Mouse (Mus musculus): ENCODE data around the gene Ctdspl.

Gene Ctdspl

DNA sequence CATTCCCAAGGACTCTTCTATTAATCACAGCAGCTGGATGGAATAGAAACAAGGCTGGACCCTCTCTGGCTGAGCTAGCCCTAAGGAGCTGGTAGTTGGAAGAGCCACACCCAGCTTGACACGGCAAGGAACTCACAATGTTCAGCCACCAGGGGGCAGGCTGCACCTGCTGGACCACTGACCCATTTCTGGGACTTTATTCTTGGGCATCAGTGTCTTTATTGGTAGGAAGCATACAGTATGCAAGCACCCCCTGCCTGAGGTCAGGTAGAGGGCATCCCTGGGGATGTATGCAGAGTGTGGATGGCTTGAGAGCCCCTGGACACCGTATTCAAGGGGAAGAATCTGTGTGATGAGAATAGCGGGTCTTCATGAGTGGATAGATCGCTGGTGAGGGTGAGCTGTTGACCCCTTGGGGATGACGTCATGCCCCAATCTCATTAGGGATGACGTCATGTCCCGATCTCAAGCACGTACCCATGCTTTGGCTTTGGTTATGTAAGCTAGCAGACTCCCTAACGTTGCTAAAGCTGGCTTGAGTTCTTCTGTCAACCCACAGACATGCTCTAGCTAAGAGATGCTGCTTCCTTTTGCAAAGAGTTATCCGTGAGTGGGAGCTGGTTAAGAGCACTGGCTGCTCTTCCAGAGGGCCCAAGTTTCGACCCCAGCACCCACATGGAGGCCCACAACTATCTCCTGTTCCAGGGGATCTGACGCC is 5.3 kb upstream of the Ctdspl start:
- peak; percentile 80 for DNase-seq (ENCODE audit: low read depth, low spot score)

DNA sequence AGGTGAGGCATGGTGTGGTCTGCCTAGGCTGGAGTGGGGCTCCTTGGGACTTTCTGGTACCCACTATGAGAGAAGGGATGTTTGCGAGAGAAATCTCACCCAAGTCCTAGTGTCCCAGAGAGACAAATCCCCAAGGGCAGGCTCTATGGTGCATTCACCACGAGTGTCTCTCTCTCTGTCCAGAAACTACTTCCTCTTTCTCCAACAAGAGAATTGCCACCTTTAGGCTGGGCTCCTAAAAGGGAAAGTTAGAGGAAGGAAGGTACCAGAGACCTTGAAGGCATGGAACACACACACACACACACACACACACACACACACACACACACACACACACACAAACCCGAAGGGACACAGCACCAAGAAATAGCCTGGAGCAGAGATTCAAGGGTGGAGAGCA is 4.3 kb upstream of the Ctdspl start:
- DNase-seq (ENCODE audit: low read depth, low spot score), result no peak

DNA sequence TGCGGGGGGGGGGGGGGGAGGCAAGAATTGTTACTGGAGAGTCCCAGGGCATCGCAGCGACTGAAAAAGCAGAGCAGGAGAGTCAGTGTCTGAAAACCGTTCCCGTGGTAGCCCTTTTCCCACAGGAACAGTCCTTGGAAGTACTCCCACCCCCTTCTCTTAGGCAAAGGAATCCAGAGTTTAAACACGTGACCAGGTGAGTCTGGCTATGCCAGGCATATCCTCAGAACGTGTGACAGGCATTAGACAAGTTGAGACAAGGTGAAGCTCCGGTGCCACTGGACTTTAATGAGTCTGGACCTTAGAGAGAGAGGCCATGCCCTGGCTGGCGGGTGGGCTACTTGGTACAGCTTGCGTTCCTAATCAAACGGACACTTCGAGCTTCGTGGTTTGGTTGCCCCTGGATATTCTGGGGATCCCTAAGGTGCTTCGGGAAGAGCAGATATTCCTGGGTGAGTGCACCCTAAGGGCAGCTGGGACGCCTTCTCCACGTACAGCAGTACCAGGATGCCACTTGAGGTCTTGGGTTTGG is 1.6 kb upstream of the Ctdspl start:
- DNase-seq (ENCODE audit: low read depth, low spot score), result peak; percentile 50

DNA sequence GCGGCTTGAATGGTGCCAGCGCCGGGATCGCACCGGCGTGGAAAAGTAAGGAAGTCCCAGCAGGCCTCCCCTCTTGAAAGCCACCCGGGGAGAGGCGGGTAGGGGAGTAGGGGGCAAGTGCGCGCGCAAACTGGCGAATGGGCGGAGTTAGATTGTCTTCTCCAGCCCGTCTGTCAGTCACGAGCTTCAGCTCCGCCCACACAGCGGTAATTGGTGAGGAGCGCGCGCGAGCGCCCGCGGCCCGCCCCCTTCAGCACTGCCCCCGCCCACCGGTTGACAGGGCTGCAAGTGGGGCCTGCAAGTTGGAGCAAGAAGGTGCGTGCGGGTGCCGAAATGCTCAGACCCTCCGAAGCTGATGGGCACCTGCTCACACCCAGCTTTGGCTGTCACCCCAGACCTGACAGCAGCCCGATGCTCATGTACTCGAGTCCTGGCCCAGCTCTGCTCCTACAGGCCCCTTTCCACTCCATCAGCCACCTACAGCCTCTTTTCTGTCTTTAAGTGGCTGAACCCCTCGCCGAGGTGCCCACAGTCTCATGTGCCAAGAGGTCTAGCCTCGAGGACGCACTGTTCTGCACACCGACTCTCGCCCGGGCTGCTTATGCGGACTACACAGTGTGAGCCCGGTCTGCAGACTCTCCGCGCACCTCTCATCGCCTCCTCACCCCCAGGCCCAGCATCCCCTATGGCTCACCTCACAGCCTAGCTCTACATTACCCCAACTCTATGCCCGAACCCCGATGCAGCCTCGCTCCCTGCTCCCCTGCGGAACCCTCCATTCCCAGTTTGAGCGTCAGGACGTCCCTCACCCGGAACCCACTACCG is 755 bp upstream of the Ctdspl start:
- peak; percentile 96 for DNase-seq (ENCODE audit: low read depth, low spot score)

DNA sequence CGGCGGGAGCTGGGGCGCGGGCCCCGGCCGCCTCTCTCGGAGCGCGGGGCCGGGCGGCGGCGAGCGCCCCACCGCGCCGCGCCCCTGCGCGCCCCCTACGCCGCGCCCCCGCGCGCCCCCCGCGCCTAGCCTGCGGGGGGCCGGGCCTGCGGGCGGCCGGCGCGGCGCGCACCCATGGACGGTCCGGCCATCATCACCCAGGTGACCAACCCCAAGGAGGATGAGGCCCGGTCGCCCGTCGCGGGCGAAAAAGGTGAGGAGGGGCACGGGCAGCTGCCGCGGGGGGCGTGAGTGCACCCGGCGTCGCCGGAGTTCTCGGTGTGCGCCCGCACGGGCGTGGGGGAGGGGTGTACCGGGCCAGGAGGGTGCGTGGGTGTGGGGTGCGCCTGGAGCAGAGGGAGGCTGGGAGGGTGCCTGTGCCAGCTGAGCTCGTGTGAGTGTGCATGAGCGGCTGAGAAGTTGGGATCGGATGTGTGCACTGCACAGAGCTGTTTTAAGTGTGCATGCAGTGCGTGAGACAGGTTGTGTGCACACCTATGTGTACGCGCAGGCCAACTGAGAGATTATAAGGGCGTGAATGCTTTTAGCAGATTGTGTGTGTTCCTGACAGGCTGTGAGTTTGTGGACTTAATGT is 552 bp downstream of the Ctdspl start:
- peak; percentile 28 for DNase-seq (ENCODE audit: low read depth, low spot score)

DNA sequence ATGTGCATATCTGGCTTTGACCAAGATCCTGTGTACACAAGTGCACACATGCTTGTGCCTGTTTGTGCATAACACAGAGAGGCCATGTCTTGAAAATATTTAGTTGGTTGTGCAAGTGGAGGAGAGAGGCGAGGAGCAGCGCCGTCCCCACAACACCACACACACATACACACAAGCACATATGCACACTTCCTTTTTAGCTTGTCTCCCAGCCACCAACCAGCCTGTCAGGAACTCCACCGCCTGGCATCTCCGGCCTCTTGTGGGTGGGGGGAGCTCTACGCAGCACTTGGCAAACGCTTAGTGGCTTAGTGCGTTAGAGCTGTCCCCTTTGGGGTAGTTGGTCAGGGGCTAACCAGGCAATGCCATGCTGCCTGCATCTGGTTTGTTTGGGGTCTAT is 1.2 kb downstream of the Ctdspl start:
- DNase-seq (ENCODE audit: low read depth, low spot score), result no peak

DNA sequence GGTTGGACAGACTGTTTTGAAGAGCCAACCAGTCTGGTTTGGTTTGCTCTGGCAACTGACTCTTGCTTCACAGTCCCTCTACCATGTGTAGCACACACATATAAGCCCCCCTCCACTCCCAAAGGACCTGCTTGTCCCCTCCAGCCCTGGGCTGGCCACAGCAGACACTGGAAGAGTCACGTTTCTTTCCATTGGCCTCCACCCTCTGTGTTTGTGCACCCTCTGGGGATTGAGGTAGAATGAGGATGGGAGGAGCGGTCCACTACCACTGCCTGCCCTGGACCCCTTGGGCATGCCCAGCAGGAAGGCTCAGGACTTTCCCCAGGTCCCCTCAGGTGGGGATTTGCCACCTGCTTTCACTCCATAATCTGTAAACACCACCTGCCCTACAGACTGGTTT is 1.8 kb downstream of the Ctdspl start:
- no peak for DNase-seq (ENCODE audit: low read depth, low spot score)

DNA sequence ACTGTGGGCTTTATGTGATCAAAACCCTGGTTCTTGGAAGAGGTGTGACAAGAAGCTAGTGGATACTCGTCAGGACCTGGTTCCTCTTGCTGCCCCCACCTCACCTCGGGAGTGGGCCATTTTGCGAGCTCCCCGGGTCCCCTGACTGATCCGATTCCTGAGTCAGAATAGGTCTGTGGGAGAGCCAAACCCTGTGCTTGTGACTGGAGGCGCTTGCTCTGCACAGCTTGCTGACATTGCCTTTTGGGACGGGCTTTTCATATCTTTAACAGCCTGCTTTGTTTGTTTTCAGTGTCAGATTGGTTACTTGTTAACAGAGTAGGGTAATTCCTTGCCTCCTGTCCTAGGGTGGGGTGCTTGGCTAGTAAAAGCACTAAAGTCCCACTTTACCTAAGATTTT is 2.4 kb downstream of the Ctdspl start:
- DNase-seq (ENCODE audit: low read depth, low spot score), result no peak

DNA sequence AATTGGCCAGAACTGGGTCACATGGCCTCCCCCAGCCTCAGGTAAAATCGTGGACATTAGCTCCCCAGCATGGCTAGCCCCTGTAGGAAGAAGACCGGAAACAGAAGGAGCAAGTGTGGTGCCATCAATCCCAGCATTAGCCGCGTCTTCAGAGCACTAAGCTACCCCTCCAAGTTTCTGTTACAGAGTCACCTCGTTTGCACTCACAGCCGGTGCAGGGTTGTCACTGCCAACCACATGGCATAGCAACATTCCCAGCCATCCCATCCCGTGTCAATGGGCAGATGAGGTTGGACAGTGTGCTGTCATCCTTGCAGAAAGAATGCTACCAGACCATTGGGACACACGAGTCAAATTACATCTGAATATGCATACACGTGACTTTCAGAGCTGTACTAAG is 4.4 kb downstream of the Ctdspl start:
- DNase-seq (ENCODE audit: low read depth, low spot score), result no peak

DNA sequence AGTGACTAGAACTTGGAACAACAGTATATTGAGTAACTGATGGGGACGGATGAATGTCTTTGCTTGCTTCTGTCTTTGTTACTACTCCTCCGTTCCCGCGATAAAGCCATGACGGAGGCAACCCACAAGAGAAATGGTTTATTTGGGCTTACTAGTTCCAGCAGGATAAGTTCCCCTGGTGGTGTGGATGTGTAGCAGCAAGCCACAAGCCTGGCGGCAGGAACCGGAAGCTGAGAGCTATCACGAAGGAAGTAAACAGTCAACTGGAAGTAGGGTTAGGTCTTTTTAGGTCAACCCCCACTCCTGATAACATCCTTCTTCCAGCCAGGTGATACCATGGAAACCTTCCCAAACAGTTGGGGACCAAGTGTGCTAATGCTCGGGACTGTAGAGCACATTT is 7.5 kb downstream of the Ctdspl start:
- DNase-seq (ENCODE audit: low read depth, low spot score), result no peak

DNA sequence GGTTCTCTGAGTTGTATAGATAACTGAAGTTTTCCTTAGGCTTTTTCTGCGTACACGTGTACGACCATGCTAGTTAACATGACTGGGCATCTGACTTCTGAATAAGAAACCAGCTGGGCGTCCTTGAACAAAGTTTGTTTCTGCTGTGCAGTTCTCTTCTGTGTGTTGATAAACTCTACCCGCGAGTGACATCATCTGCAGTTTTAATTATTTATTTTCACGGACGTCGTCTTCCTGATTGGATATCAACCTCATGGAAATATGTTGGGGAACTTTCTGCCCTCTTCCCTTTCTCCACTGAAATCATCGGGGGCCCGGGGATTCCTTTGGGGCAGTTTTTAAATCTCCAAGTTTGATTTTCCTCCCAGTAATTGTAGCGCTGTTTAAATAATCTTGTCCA is 8.1 kb downstream of the Ctdspl start:
- no peak for DNase-seq (ENCODE audit: low read depth, low spot score)

DNA sequence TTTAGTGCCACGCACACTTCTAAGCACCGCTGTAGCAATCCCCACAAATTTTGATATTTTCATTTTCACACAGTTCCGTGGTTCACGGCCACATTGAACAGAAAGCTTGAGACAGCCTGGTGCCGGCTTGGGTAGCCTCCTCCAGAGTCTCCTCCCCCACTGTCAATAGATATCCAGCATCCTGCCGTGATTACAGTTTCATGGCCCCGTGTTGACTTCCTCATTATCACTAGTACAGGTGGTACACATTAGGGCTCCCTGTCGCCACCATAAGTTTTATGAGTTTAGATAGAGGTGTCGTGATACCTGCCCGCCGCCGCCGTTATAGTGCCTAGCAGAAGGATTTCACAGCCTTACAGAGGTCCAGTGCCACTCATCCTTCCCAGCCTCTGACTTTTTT is 8.8 kb downstream of the Ctdspl start:
- no peak for DNase-seq (ENCODE audit: low read depth, low spot score)

DNA sequence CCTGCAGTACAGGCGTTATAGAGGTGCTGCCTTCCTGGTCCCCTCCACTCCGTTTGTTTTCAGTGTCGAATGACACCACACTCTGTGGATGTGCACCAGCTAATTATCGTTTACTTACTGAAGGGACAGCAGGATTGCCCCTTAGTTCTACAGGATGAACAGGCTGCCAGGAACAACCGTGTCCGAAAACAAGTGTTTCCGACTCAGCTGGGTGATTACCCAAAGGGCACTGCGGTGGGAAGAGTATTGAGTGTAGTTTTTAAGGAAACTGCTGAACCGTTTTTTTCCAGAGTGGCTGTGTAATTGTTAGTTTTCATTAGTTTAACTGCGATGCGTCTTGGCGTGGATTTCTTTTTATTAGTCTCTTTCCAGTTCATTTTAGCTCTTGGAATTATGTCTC is 9.8 kb downstream of the Ctdspl start:
- no peak for DNase-seq (ENCODE audit: low read depth, low spot score)

DNA sequence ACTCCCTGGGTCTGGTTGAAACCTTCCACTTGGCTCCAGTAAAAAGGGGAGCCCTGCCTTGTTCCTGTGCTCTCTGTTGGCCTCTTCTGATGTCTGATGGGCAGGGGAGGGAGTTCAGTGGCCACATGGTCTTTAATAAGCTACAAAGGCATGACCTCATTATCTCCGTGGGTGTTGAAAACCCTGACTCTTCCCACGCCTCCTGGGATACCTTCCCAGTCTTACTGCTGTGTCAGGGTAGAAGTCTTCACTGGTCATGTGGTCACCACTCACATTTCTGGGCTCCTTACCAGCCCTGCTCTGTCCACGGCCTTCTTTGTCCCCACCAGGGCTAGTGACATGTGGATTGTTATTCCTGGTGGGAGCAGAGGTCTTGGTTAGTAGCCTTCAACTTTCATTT is 11.3 kb downstream of the Ctdspl start:
- DNase-seq (ENCODE audit: low read depth, low spot score), result no peak

DNA sequence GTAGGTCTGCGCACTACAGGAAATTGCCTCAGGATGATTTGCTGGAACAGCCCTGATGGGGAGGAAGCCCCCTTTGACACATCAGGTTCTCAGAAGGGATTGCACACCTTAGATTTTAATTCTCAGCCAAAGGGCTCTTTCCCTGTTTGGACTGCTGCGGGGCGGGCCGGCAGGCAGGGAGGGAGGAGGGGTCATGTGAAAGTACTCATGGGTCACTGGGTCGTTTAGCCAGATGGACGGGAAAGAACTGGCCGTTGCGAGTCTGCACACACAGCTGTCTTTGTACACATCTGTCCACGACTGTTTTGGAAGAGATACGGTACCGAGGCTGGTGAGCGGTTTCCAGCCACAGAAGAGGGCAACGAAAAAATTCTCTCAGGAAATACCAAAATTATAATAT is 13.2 kb downstream of the Ctdspl start:
- no peak for DNase-seq (ENCODE audit: low read depth, low spot score)

DNA sequence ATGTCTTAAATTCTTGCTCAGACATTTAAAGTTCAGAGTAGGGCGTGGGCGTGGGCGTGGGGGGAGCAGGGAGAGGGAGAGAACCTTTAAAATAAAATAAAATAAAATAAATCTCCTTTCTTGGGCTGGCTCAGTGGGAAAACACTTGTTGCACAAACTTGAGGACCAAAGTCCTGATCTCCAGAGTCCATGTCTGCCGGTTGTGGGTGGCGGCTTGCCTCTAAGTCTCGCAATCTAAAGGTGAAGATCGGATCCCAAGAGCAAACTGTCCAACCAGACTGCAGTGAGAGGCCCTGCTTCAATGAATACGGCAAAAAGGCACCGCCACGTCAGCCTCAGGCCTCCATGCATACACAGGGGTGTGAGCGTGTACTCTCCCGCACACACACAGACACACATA is 13.6 kb downstream of the Ctdspl start:
- DNase-seq (ENCODE audit: low read depth, low spot score), result no peak

DNA sequence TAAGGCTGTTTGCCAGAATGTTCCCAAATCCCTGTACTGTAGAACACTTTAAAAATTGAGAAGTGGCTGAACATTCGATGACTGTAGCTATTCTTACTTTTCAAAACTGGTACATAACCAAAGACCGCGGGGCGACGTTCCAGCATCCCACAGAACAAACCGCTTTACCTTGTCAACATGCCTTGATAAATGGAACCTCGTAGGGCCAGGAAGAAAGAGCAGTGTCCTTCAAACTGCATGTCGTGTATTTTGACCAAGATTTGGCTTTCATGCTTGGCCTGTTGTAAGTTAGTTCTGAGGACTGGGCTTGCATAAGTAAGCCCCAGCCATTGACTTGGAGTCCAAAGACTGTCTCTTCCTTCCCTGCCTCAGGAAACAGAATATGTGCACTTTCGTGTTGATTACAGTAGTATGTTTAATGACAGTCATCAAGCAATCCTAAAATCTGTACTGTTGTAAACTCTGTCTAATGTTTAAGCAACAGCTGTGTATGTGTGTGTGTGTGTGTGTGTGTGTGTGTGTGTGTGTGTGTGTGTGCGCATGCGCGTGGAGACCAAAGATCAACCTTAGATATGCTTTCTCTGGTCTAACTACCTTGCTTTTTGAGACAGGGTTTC is 14.4 kb downstream of the Ctdspl start:
- DNase-seq (ENCODE audit: low read depth, low spot score), result no peak

DNA sequence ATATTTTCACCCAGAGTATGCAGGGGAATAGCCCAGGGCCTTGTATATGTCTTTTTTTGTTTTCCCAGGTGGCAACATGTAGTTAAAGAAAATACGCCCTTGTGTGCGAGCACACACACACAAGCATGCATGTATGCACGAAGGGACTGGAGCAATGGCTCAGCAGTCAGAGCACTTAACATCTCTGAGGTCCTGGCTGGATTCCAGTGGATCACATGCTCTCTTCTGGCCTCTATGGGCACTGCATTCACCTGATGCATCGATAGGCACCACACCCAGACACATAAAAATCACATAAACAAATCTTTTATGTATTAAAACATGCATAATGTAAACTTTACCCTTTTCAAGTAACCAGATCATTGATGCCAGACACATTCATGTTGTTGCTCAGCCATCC is 15.8 kb downstream of the Ctdspl start:
- no peak for DNase-seq (ENCODE audit: low read depth, low spot score)

DNA sequence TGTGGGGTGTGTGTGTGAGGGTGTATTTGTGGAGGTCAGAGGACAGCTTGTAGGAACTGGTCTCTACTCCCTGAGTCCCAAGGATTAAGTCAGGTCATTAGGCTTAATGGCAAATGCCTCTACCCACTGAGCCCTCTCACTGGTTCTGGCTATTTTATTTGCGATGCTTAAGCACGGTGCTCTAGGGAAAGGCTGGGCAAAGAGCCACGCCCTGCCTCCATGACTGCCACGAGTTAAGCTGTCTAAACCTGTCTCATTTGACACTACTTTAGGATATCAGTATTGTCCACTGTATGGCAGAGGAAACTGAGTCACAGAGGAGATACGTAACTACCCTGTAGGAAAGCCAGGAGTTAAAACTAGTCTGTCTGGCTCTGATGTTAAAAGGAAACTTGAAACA is 17.7 kb downstream of the Ctdspl start:
- no peak for DNase-seq (ENCODE audit: low read depth, low spot score)

DNA sequence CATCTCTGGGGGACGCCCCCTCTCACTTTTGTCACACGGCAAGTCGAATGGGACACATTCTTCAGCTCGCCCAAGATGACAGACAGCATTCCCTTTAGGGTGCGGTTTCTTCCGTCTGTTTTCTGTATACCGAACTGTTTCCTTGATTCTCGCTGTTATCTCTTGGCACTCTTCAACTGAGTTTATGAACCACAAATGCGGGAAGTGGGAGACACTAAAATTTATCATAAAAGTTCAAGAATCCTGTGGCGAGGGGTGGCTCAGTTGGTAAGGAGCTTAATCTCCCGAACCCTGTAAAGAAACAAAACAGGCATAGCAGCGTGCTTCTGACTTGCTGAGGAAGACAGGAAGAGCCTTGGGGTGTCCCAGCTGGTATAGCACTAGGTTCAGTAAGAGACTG is 18.1 kb downstream of the Ctdspl start:
- DNase-seq (ENCODE audit: low read depth, low spot score), result no peak

DNA sequence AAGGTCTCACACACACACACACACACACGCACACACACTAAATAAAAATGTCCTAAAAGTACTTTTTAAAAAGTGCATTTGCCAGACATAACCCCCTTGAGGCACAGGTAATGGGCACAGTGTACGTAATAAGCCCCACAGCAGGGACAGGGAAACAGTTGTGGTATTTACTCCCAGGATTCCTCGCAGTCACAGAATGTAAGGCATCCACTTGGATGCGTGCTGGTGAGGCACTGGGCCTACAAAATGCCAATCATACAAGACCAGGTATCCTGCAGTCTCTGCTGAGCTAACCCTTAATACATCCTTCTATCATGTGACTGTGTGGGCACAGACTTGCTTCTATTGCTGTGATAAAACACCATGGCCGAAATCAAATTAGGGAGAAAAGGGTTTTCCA is 22.2 kb downstream of the Ctdspl start:
- no peak for DNase-seq (ENCODE audit: low read depth, low spot score)

DNA sequence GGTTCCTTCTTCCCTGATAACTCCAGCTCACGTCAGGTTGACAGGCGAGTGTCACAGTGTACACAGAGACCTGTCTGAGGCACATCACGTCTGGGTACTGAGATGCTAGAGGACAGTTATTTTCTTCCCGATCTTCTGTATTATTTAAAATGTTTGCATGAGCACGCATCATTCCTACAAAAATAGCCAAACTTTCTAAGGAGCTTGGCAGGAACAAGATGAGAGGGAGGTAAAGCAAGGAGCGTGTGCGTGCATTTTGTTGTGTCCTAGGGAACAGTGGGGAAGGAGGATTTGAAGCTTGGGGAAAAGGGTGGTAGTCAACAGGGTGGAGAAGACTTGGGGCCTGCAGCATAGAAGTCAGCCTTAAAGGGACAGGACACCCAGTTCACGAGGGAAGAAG is 22.9 kb downstream of the Ctdspl start:
- DNase-seq (ENCODE audit: low read depth, low spot score), result no peak
